14 mouse cellular contexts compared by ENCODE assay signal in the genomic region with DNA sequence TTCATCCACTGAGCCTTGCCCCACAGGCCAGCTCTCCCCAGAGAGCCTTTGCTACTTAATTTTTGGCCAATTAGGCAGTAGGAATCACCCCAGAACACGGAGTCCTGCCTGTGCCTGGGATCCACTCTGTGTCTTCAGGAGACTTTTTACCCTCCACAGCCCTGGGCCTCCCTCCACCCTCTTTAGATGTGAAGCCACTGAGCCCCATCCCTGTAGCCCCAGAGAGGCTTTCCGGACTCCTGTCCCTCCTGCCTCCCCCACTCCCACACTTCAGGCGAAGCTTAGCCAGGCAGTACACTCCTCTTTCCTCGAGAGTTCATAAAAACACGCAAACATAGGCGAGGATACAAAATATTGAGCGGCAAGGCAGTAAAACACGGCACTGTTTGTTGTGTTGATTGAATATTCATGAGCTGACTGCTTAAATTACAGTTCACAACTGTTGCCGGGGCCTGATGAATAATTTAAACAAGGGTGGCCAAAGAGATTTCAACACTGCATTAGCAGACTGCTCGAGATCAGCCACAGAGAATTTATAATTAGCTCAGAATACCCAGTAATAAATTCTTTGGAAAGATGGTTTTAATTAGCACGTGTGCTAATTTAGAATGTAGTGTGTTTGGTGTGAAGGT.
DNase-seq lines count a peak whose midpoint lies in the region; ATAC-seq lines count a peak whose summit lies in the region.
"Had no signal": no experiment of that assay in that cellular context is flagged by ENCODE, and none has a peak within 500 bp of the region (broad histone marks: within the 10 kb centered on the region; RNA-seq: fewer than 3 reads in every experiment).

No protein-coding gene starts in this region.

- peaks cover 68% of the 10 kb centered on the region for H3K4me1 ChIP-seq in forebrain, embryonic 13.5 days
- H3K4me1 ChIP-seq in hindbrain, embryonic 12.5 days: peaks cover 55% of the 10 kb centered on the region
- H3K4me1 ChIP-seq in midbrain, embryonic 13.5 days (replicated peaks): peaks cover 66% of the 10 kb centered on the region
- no peaks in the 10 kb centered on the region for H3K4me1 ChIP-seq in kidney, embryonic 16.5 days (ENCODE audit: insufficient read depth, low read length)

- H3K27ac ChIP-seq in forebrain, embryonic 13.5 days: peak overlapping the region; percentile 31
- no peak overlapping the region for H3K27ac ChIP-seq in hindbrain, embryonic 12.5 days
- H3K27ac ChIP-seq in midbrain, embryonic 13.5 days: peak overlapping the region; percentile 79
- H3K27ac ChIP-seq in kidney, embryonic 16.5 days (ENCODE audit: low read length): no peak overlapping the region
- H3K27ac ChIP-seq: kidney, embryonic 15.5 days; layer of hippocampus, adult 2 months; lung, embryonic 15.5 days had no signal

- no peak overlapping the region for H3K9ac ChIP-seq in forebrain, embryonic 13.5 days
- H3K9ac ChIP-seq in hindbrain, embryonic 12.5 days: 0 out of 2 replicates have a peak overlapping the region, but pooled peaks have one; percentile 10
- no peak overlapping the region for H3K9ac ChIP-seq in midbrain, embryonic 13.5 days (replicated peaks)
- no peak overlapping the region for H3K9ac ChIP-seq in kidney, embryonic 16.5 days (replicated peaks; ENCODE audit: low read length)
- H3K9ac ChIP-seq: kidney, embryonic 15.5 days; lung, embryonic 15.5 days had no signal

- WGBS in forebrain, embryonic 13.5 days: 12% methylated on average over 11 of the region's 11 CpGs
- 25% methylated on average over 11 of the region's 11 CpGs for WGBS in hindbrain, embryonic 12.5 days
- 9% methylated on average over 11 of the region's 11 CpGs for WGBS in midbrain, embryonic 13.5 days
- 38% methylated on average over 11 of the region's 11 CpGs for WGBS in kidney, embryonic 16.5 days

- ATAC-seq in forebrain, embryonic 13.5 days: peak; percentile 77
- peak; percentile 51 for ATAC-seq in hindbrain, embryonic 12.5 days (ENCODE audit: low FRiP score)
- peak; percentile 72 for ATAC-seq in midbrain, embryonic 13.5 days
- no peak for ATAC-seq in kidney, embryonic 16.5 days (ENCODE audit: low FRiP score, low TSS enrichment)

- H3K4me3 ChIP-seq in forebrain, embryonic 13.5 days: no peak overlapping the region
- no peak overlapping the region for H3K4me3 ChIP-seq in hindbrain, embryonic 12.5 days
- no peak overlapping the region; the same call in 1 of the 2 replicates for H3K4me3 ChIP-seq in midbrain, embryonic 13.5 days (replicated peaks)
- no peak overlapping the region for H3K4me3 ChIP-seq in kidney, embryonic 16.5 days (ENCODE audit: low read length)
- H3K4me3 ChIP-seq: kidney, embryonic 15.5 days; layer of hippocampus, adult 2 months; lung, embryonic 15.5 days had no signal

- peak overlapping the region; percentile 45 for H3K4me2 ChIP-seq in forebrain, embryonic 13.5 days
- peak overlapping the region; percentile 38 for H3K4me2 ChIP-seq in hindbrain, embryonic 12.5 days (replicated peaks)
- H3K4me2 ChIP-seq in midbrain, embryonic 13.5 days (replicated peaks): peak overlapping the region; percentile 47
- H3K4me2 ChIP-seq in kidney, embryonic 16.5 days (replicated peaks; ENCODE audit: low read depth, low read length): no peak overlapping the region
- H3K4me2 ChIP-seq: kidney, embryonic 15.5 days; liver, embryonic 11.5 days; lung, embryonic 15.5 days had no signal

- H3K27me3 ChIP-seq in forebrain, embryonic 13.5 days: peaks cover 11% of the 10 kb centered on the region; the same call in 1 of the 2 replicates
- peaks cover 43% of the 10 kb centered on the region for H3K27me3 ChIP-seq in hindbrain, embryonic 12.5 days
- H3K27me3 ChIP-seq in midbrain, embryonic 13.5 days: peaks cover 14% of the 10 kb centered on the region; the same call in 1 of the 2 replicates
- peaks cover 46% of the 10 kb centered on the region for H3K27me3 ChIP-seq in kidney, embryonic 16.5 days (ENCODE audit: insufficient read depth, low read length)

- no peaks in the 10 kb centered on the region for H3K9me3 ChIP-seq in forebrain, embryonic 13.5 days (replicated peaks)
- no peaks in the 10 kb centered on the region for H3K9me3 ChIP-seq in hindbrain, embryonic 12.5 days (replicated peaks)
- H3K9me3 ChIP-seq in midbrain, embryonic 13.5 days: no peaks in the 10 kb centered on the region
- no peaks in the 10 kb centered on the region for H3K9me3 ChIP-seq in kidney, embryonic 16.5 days (ENCODE audit: low read length)
- H3K9me3 ChIP-seq: kidney, embryonic 15.5 days; lung, embryonic 15.5 days had no signal

- peak; percentile 41 for DNase-seq in retina, embryonic 14.5 days (ENCODE audit: low spot score)
- no peak for DNase-seq in spleen, postnatal 14 days (ENCODE audit: low spot score in 2 of 2)
- no peak for DNase-seq in left cerebral cortex, adult 11 months (ENCODE audit: low spot score)
- DNase-seq: adrenal gland, postnatal 36 days; cerebellum, postnatal 25 days; thymus, adult 18-20 months had no signal

- H3K36me3 ChIP-seq in forebrain, embryonic 13.5 days (ENCODE audit: poor library complexity, severe bottlenecking): no peaks in the 10 kb centered on the region
- H3K36me3 ChIP-seq in hindbrain, embryonic 12.5 days: no peaks in the 10 kb centered on the region
- no peaks in the 10 kb centered on the region for H3K36me3 ChIP-seq in midbrain, embryonic 13.5 days
- H3K36me3 ChIP-seq in kidney, embryonic 16.5 days (ENCODE audit: insufficient read depth, low read length): no peaks in the 10 kb centered on the region
- H3K36me3 ChIP-seq: kidney, embryonic 15.5 days; lung, embryonic 15.5 days had no signal

Comparison
In these comparisons a context has a peak if more than half of its experiments do, and no peak if none do; other contexts are left out.
1. H3K27ac ChIP-seq: peak in forebrain, embryonic 13.5 days (single experiment) and midbrain, embryonic 13.5 days (single experiment); none in hindbrain, embryonic 12.5 days (single experiment) and kidney, embryonic 16.5 days (single experiment).